Mouse (Mus musculus) spleen, postnatal 14 days (tissue): ENCODE measurements around the gene Gpr146.

ENCODE experiments used
- DNase-seq, 2 experiments: peaks; one replicate each; pipeline ENCODE4 v3.0.0; 2021 to 2022; ENCODE audit warnings: low spot score in 2 of 2

The Gpr146 gene

DNA sequence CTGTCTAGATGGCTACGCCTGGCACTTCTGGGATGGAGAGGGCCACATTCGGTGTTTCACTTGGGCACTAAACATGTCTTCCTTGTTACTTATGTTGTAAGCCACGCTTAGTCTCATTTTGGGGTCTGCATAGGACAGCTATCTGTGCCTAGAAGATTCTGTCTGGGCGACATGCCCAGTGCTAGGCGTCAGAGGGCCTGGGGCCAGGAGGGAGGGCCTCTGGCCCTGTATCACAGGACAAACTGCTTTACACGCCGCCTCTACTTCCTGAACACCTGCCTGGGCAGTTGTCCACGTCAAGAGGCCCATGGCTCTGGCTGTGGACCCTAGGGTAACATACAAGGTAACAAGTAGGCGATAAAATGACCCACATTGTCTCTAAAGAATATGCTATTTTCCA, 50.5 kb downstream of the Gpr146 start:
- no peak for DNase-seq

GRCm38 (mm10) chr5:139429818-139430341, 52.4 kb downstream of the Gpr146 start:
- DNase-seq = no peak

DNA sequence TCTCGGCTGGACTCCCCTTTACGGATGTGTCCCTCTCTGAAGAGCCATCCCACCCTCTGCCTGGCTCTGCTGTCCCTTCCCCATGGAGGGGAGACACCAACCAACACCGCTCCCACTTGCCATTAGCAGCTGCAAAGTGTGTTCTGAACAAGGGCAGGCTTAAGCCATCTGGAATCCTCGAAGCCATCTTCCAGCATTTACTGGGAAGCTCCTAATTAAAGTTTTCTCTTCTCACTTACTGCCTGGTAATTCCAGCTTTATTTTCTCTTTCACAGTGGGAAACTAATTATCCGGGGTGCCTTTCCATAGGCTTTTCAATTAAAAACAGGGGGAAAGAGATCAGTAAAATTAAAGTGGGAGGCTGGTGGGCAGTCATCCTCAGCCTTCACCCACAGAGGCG, 54.8 kb downstream of the Gpr146 start:
- DNase-seq = no peak

DNA sequence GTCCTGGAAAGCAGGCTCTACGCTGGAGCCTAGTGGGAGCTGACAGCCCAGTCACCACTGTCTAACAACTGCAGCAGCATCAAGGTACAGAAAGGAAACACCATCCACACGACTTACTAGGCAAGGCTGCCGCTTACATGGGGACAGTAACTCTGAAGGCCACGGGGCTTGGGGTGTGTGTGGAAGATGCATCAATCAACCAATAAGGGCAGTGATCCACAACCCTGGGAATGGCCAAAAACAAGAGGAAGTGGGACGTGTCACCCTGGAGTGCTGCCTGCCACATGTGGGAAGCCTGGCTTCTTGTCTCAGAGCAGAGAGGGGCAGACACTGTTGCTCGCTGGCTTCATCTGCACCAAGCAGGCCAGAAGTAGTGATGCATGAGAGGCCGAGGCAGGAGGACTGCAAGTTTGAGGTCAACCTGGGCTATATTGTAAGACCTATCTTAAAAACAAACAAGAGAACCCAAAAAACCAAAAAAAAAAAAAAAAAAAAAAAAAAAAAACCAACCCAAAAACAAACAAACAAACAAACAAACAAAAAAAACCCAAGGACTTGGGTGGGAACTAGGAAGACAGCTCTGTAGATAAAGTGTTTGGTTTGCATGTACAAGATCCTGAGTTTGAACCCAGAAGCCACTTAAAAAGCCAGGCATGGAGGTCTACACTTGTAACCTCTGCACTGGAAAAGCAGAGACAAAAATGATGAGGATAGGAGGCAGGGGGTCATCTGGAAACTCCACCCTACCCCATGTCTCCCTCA, 55.4 kb downstream of the Gpr146 start:
- DNase-seq = no peak

DNA sequence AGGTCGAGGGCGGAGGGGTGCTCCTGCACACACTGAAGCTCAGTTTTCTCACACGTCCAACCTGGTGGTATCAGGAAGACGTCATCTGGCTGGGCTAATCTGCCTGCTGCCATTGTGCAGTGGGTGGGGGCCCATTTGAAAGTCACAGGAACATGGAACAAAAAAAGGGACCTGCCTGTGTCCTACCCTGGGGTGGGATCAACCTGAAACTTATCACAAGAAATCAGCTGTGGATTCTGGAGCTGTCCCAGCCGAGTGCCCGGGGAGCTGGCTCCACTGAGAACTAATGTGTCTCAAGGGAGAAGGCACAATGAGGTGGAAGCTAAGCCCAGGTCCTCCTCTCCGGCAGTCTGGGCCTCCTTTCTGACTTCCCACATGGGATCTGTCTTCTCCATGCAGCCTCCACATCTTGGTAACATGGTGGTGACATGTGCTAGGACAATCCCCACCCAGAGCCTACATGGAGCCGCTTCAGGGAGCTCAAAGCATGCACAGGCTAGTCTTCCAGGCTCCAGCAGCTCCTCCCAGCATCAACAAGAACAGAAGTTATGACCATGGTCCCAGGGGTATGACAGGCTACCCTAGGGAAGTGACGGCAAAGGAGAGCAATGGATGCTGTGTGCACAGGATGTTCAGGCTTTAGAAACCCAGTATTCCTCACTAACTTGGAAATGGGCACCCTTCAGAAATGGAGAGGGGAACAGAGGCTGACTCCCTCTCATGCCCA, 56.5 kb downstream of the Gpr146 start:
- DNase-seq = no peak

- DNase-seq = no peak
Observed at GRCm38 (mm10) chr5:139434940-139435339, 57.4 kb downstream of the Gpr146 start.

DNA sequence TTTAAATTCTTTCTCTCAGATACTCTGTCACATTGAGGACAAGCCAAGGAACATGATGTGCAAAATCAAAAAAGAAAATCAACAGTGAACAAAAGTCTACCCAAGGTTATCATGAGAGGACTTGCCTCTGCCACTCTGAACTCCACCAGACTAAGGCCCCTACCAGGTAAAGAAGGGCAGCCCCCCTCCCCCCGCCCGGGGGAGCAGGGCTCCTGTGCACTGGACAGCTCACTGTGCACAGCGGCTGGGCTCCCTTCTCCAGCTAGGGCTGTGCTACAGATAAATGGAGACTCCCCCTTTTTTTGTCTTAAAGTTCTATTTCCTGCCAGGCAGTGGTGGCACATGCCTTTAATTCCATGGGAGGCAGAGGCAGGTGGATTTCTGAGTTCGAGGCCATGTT, 60.3 kb downstream of the Gpr146 start:
- no peak for DNase-seq

GRCm38 (mm10) chr5:139438440-139438839, 60.9 kb downstream of the Gpr146 start:
- no peak for DNase-seq

- no peak for DNase-seq
Observed at GRCm38 (mm10) chr5:139440451-139440850, 63.0 kb downstream of the Gpr146 start.

DNA sequence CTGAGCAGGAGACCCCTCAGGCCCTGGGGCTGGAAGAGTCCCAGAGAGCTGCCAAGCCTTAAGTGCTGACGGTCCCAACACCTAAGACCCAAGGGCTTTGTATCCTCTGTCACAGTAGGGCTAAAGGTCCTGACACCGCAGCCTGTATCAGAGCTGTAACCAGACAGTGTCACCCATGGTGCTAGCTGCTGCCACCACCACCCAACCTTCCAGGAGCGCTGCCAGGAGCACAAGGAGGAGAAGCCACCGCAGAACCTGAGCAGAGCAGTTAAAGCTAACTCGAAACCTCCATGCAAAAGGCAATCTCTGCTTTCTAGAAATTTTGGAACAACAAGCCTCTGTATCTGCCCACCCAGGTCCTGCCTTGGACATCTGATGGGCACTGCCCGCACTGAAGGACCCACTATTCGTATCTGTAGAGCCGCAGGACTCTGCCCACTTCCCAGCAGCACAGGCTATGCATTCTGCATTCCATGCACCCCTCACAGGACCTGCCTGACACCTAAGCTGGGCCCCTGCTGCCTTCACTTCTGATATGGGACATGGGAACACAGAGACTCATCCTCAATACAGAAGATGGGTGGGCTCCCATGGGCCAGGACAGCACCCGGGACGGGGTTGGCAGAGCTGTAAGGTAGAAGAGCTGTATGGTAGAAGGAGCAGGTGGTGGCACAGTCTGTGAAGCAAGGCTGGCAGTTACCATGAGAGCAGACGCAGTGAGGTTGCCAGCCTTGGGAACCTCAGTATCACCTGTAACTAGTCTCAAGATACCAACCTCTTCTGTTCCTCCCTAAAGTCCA, 63.6 kb downstream of the Gpr146 start:
- no peak for DNase-seq

GRCm38 (mm10) chr5:139441726-139442018, 64.2 kb downstream of the Gpr146 start:
- no peak for DNase-seq

DNA sequence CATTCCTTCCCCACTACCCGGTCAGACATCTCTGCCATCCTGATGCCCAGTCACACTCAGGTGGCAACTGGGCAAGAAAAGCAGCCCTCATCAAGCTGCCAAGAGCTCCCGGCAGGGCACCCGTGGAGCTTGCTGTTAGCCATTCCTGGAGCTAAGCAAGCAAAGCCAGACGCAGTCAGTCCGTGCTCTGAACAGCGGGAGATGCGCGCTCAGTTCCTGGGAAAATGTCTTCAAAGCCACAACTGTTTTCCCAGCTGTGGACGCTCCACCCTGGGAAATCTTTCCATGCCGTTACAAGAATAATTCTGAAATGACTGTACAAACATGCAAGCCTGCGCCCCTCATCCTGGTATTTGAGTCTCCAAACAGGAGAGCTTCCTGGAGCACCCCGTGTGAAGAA, 64.9 kb downstream of the Gpr146 start:
- DNase-seq = no peak

GRCm38 (mm10) chr5:139442962-139443361, 65.5 kb downstream of the Gpr146 start:
- no peak for DNase-seq

- no peak for DNase-seq
Observed at GRCm38 (mm10) chr5:139445258-139445657, 67.8 kb downstream of the Gpr146 start.
